ENCODE assay signal across 9 mouse cellular contexts in genomic region chr1:59592876-59593275, GRCm38 (mm10).
DNase-seq lines count a peak whose midpoint lies in the region; ATAC-seq lines count a peak whose summit lies in the region.
"Had no signal": no experiment of that assay in that cellular context is flagged by ENCODE, and none has a peak within 500 bp of the region (broad histone marks: within the 10 kb centered on the region; RNA-seq: fewer than 3 reads in every experiment).

No protein-coding gene starts in this region.

- no peak overlapping the region; the same call in 1 of the 2 replicates for H3K4me2 ChIP-seq in hindbrain, embryonic 11.5 days (replicated peaks; ENCODE audit: low read depth, low read length)
- H3K4me2 ChIP-seq in limb, embryonic 11.5 days (ENCODE audit: low read depth, severe bottlenecking) = peak overlapping the region; percentile 20; the same call in 1 of the 2 replicates

- 28% methylated on average over 12 of the region's 12 CpGs for WGBS in hindbrain, embryonic 10.5 days
- WGBS in hindbrain, embryonic 11.5 days = 34% methylated on average over 12 of the region's 12 CpGs
- WGBS in limb, embryonic 11.5 days = 38% methylated on average over 12 of the region's 12 CpGs

- H3K9me3 ChIP-seq in hindbrain, embryonic 10.5 days = no peaks in the 10 kb centered on the region
- H3K9me3 ChIP-seq in hindbrain, embryonic 11.5 days (ENCODE audit: control insufficient read depth, low read length) = no peaks in the 10 kb centered on the region
- H3K9me3 ChIP-seq in limb, embryonic 11.5 days (ENCODE audit: control insufficient read depth, low read length) = no peaks in the 10 kb centered on the region

- peaks cover 24% of the 10 kb centered on the region for H3K4me1 ChIP-seq in hindbrain, embryonic 10.5 days (replicated peaks)
- no peaks in the 10 kb centered on the region for H3K4me1 ChIP-seq in hindbrain, embryonic 11.5 days (replicated peaks; ENCODE audit: control insufficient read depth, insufficient read depth, low read length)
- H3K4me1 ChIP-seq in limb, embryonic 11.5 days (ENCODE audit: control insufficient read depth, insufficient read depth, low read length) = peaks cover 6% of the 10 kb centered on the region

- ATAC-seq in hindbrain, embryonic 11.5 days (ENCODE audit: low FRiP score) = no peak
- no peak for ATAC-seq in limb, embryonic 11.5 days (ENCODE audit: insufficient number of reproducible peaks, low FRiP score, low TSS enrichment, low read depth)
- ATAC-seq in monocyte, adult 5-6 weeks (replicated peaks; ENCODE audit: insufficient number of reproducible peaks, low FRiP score, low TSS enrichment, poor library complexity, severe bottlenecking) = peak; percentile 67

- no peak overlapping the region for H3K9ac ChIP-seq in hindbrain, embryonic 11.5 days (ENCODE audit: low read depth, low read length)
- H3K9ac ChIP-seq in limb, embryonic 11.5 days (ENCODE audit: low read length) = no peak overlapping the region

- peak overlapping the region; percentile 29 for H3K4me3 ChIP-seq in hindbrain, embryonic 10.5 days
- H3K4me3 ChIP-seq in hindbrain, embryonic 11.5 days (ENCODE audit: low read depth, low read length) = no peak overlapping the region
- H3K4me3 ChIP-seq in limb, embryonic 11.5 days (ENCODE audit: low read depth, low read length) = no peak overlapping the region

- no peaks in the 10 kb centered on the region for H3K36me3 ChIP-seq in hindbrain, embryonic 10.5 days
- no peaks in the 10 kb centered on the region for H3K36me3 ChIP-seq in hindbrain, embryonic 11.5 days (ENCODE audit: control insufficient read depth, insufficient read depth, low read length)
- H3K36me3 ChIP-seq in limb, embryonic 11.5 days (ENCODE audit: control insufficient read depth, insufficient read depth, low read length) = no peaks in the 10 kb centered on the region

- H3K27ac ChIP-seq in hindbrain, embryonic 10.5 days = no peak overlapping the region
- H3K27ac ChIP-seq in hindbrain, embryonic 11.5 days (ENCODE audit: low read depth, low read length) = no peak overlapping the region
- no peak overlapping the region for H3K27ac ChIP-seq in limb, embryonic 11.5 days (replicated peaks; ENCODE audit: low read depth, low read length)

- peaks cover 53% of the 10 kb centered on the region for H3K27me3 ChIP-seq in hindbrain, embryonic 10.5 days (ENCODE audit: insufficient read depth, poor library complexity, severe bottlenecking)
- H3K27me3 ChIP-seq in hindbrain, embryonic 11.5 days (ENCODE audit: control insufficient read depth, insufficient read depth, low read length) = peaks cover 4% of the 10 kb centered on the region; the same call in 1 of the 2 replicates
- 0 out of 2 replicates have a peak, but pooled peaks cover 3% of the 10 kb centered on the region for H3K27me3 ChIP-seq in limb, embryonic 11.5 days (ENCODE audit: control insufficient read depth, insufficient read depth, low read length)

- DNase-seq in hindbrain, embryonic 10.5 days (ENCODE audit: low spot score) = no peak
- no peak for DNase-seq in hindbrain, embryonic 11.5 days (ENCODE audit: low spot score)
- peak; percentile 61 for DNase-seq in fat pad, adult 2 months (ENCODE audit: extremely low read depth, low read depth, low spot score)
- DNase-seq in limb, embryonic 11.5 days (ENCODE audit: low spot score) = no peak
- no peak for DNase-seq in c-Kit-positive CD71-positive TER-119-positive erythroid progenitor cells, embryonic 14.5 days (ENCODE audit: low spot score)
- DNase-seq in frontal cortex, adult 2 months (ENCODE audit: extremely low spot score in 1 of 2, low spot score in 1 of 2) = no peak
- no peak for DNase-seq in kidney, postnatal 4 days
- DNase-seq: kidney, adult 18-20 months had no signal
